ENCODE assay signal across 20 mouse cellular contexts in the genomic region with DNA sequence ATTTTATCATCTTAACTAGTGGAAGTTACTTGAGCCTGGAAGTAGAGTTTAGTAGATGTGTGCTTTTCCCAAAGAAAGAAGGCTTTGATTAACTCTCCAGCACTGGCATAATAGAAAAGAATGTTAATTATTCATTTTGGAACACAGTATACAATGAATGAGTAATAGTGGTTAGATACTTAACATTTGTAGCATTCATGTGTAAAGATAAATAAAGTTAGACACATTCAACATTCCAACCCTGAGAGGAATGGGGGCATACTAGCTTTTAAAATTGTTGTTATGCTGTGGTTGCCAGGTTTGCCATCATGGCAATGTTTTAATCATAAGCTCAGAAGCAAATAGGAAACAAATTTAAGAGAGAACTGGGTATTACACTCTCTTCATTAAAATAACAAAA.
A peak's percentile ranks its signal among the peaks of the same experiment; 100 is the strongest.
DNase-seq lines count a peak whose midpoint lies in the region; ATAC-seq and TF ChIP-seq lines count a peak whose summit lies in the region.
"Had no signal": no experiment of that assay in that cellular context is flagged by ENCODE, and none has a peak within 500 bp of the region (broad histone marks: within the 10 kb centered on the region; RNA-seq: fewer than 3 reads in every experiment).

No protein-coding gene starts in this region.

- peak; percentile 4 for DNase-seq in 3T3-L1 (ENCODE audit: low read depth, low spot score)
- DNase-seq in Patski (ENCODE audit: low read depth, low spot score), result peak; percentile 7
- DNase-seq in left cerebral cortex, adult 11 months (ENCODE audit: low spot score), result no peak
- no peak for DNase-seq in thymus, postnatal 14 days
- no peak for DNase-seq in left cerebral cortex, adult 18-20 months (ENCODE audit: low spot score in 2 of 2)
- DNase-seq: adrenal gland, adult 2 months; adrenal gland, postnatal 10 days; adrenal gland, postnatal 25 days; cerebellum, adult 11 months; cerebellum, adult 18-20 months; cerebellum, adult 8-10 months; cerebellum, adult 9-11 months; cerebellum, postnatal 14 days; cerebellum, postnatal 36 days; embryo, embryonic 11 days; forebrain, postnatal 0 days had no signal

- peak; percentile 96 for ATAC-seq in Patski
- ATAC-seq: forebrain, embryonic 13.5 days; forebrain, embryonic 15.5 days; forebrain, postnatal 0 days had no signal

- no peak for TF ChIP-seq CTCF in Patski (IDR thresholded peaks at IDR 0.05)

- POLR2A ChIA-PET in Patski (lab: Charles Lee), result no interaction called here

- in situ Hi-C loops in Patski (cut with MboI; ENCODE audit: low pct_unique_long_range_greater_than_20kb), result no loop called here

- H3K27me3 ChIP-seq in Patski, result no peaks in the 10 kb centered on the region
- H3K27me3 ChIP-seq: embryonic facial prominence, embryonic 13.5 days; embryonic facial prominence, embryonic 15.5 days; forebrain, embryonic 13.5 days; forebrain, embryonic 15.5 days had no signal

- CTCF ChIA-PET in Patski (lab: Charles Lee), result interaction anchor here (1.7 kb wide), 1 partner anchor 21 kb away, joined by 4 read pairs; no protein-coding TSS in a partner anchor

Comparison
In these comparisons a context has a peak if more than half of its experiments do, and no peak if none do; other contexts are left out.
1. DNase-seq: peak in 3T3-L1 (single experiment) and Patski (single experiment); none in left cerebral cortex, adult 11 months (single experiment), thymus, postnatal 14 days (single experiment) and left cerebral cortex, adult 18-20 months (0 of 2).